Mouse (Mus musculus): ENCODE data around the gene Tmem100. TPM values are rescaled to one million over a fixed set of nuclear protein-coding genes. Genes with fewer than 3 reads are reported as not detected.

Gene Tmem100
- polyA plus RNA-seq, 1 experiment from 2014 or later: 8.7 TPM

DNA sequence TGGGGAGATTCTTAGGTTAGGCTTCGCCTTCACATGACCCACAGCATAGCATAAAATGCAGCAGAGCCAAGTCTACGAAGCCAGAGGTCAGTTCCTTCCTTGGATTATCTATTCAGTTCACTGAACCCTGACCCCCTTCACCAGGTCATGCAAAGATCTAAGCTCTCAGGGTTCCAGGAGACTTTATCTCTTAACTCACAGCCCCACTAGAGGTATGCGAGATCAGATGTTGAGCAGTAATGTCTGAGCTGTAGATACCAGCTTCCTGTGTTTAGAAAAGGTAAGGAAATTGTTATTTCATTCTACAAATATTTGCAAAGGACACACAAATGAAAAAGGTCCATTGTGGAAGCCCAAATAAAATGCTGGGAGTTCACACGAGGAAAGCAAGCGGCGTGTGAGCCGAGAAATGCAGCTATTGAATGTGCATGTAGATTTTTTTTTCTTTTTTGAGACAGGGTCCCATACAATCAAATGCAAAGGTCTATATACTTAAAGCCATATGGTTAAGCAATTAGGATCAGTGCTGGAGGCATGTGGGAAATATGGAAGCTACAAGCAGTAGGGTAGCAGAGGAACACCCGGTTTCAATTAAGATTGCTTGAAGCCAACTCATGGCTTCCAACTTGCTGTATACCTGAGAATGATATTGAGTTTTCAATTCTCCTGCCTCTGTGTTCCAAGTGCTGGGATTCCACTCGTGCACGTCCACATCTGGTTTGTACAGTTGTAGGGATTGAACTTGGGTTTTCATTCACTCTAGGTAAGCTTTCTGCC lies 51.9 kb downstream of the Tmem100 start:
- Histone ChIP-seq H3K4me3 (no peak overlapping the region), H3K9me3 (replicated peaks) (no peaks in the 10 kb centered on the region), H3K27me3 (ENCODE audit: low read depth, poor library complexity, severe bottlenecking) (no peaks in the 10 kb centered on the region), H3K4me1 (peaks cover 9% of the 10 kb centered on the region; the same call in 1 of the 2 replicates), H3K36me3 (no peaks in the 10 kb centered on the region), H3K27ac (0 out of 2 replicates have a peak overlapping the region, but pooled peaks have one; percentile 34)
- 85% methylated on average over 10 of the region's 10 CpGs for WGBS
- DNase-seq (ENCODE audit: low spot score): no peak

DNA sequence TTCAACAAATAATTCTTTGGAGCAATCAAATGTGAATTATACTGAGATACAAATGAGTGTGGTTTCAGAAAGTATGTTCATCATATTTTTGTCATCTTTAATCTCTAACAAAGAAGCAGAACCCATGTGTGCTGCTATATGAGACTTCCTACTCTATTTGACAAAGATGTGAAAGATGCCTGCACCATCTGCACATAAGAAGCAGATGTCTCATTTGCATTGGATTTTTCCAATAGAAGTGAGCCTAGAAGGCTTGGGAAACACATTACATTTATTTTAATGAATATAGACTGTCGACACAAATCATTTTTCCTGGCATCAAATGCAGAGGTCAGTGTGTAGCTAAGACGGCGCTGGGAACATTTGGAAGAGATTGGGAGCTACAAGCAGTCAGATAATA lies 52.9 kb downstream of the Tmem100 start:
- no peaks in the 10 kb centered on the region for H3K9me3 ChIP-seq (replicated peaks)
- DNase-seq (ENCODE audit: low spot score): no peak
- H3K27ac ChIP-seq: no peak overlapping the region
- 93% methylated on average over 3 of the region's 3 CpGs for WGBS
- no peaks in the 10 kb centered on the region for H3K36me3 ChIP-seq
- peaks cover 9% of the 10 kb centered on the region; the same call in 1 of the 2 replicates for H3K4me1 ChIP-seq
- H3K27me3 ChIP-seq (ENCODE audit: low read depth, poor library complexity, severe bottlenecking): no peaks in the 10 kb centered on the region
- no peak overlapping the region for H3K4me3 ChIP-seq

DNA sequence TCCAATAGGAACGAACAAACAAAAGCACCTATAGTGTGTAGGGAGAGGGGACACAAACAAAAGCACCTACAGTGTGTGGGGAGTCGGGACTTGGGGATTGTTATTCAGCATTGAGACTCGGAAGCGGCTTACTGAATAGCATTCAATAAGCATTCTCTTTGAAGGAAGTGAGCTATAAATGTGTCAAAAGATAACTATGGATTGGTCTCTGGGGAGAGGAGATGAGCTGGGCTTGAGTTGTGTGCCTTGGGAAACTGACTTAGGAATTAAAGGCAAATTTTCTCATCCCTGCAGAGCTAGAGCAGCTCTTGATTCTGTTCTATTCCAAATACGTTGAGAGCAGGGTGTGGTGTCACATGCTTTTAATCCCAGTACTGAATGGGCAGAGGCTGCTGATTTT lies 54.0 kb downstream of the Tmem100 start:
- 74% methylated on average over 5 of the region's 5 CpGs for WGBS
- Histone ChIP-seq H3K36me3 (no peaks in the 10 kb centered on the region), H3K27me3 (ENCODE audit: low read depth, poor library complexity, severe bottlenecking) (no peaks in the 10 kb centered on the region), H3K27ac (no peak overlapping the region), H3K4me3 (no peak overlapping the region), H3K9me3 (replicated peaks) (no peaks in the 10 kb centered on the region), H3K4me1 (peaks cover 9% of the 10 kb centered on the region; the same call in 1 of the 2 replicates)
- DNase-seq (ENCODE audit: low spot score): no peak

Other genes with a start within 250 kb of the Tmem100 start
- 21.9 and 24.5 TPM in 2 replicates for gene Pctp, start 27.5 kb upstream of the Tmem100 start, polyA plus RNA-seq (2016; fragmentation: Nextera tagmentation; extraction: Ambion mirVana)
- gene Gm45716, start 157.3 kb downstream of the Tmem100 start, polyA plus RNA-seq (2016; fragmentation: Nextera tagmentation; extraction: Ambion mirVana): 12.7 and 13.9 TPM in 2 replicates
- 38.0 and 38.7 TPM in 2 replicates for gene Mmd, start 219.1 kb downstream of the Tmem100 start, polyA plus RNA-seq (2016; fragmentation: Nextera tagmentation; extraction: Ambion mirVana)

All from limb, embryonic 10.5 days (tissue).